Mouse (Mus musculus) urinary bladder, adult 18-20 months (tissue): ENCODE measurements around the gene Epb41l4b.

ENCODE experiments used
- DNase-seq, 2 experiments: peaks; one replicate each; pipeline ENCODE4 v3.0.0; 2022; ENCODE audit warnings: low spot score in 2 of 2, mixed read lengths in 2 of 2

The Epb41l4b gene

DNA sequence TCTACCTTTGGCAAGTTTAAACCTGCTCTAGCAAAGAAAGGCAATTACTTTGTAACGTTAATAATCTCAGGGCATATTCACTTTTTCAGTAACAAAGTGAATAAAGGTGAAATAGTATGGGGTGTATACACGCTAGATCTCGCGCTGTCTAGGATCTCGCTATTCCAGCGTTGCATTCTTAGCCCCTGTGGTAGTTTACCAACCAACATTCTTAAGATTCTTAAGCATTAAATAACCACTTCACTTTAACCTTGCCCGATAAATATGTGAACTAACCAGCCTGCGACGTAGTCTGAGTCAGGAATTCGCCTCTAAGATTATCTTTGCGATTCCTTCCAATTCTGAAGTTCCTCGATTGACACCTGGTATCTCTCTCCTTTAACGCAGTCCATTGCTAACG is 197.1 kb downstream of the Epb41l4b start:
- no peak for DNase-seq

DNA sequence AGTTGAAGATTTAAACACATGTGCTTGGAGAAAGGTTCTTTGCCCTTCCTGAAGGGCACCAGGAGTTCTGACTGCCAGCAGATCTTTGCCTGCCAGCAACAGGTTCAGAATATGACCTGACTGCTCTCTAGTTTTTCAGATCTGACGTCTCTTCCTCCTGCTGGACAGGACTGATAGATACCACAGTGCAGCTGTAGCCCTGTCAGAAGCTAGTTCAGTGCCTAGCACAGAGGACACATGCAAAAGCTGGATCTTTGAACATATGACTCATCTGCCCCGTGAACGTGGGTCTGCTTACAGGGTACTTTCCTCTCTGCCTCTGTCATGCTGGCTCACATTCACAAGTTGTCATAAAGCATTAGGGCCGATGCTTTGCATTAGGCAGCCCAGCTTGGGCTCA is 199.0 kb downstream of the Epb41l4b start:
- DNase-seq, result peak in 1 of 2 experiments; percentile 8

GRCm38 (mm10) chr4:56943258-56943657 is 200.0 kb downstream of the Epb41l4b start:
- no peak for DNase-seq

- DNase-seq, result no peak
Observed at GRCm38 (mm10) chr4:56942567-56942966, 200.7 kb downstream of the Epb41l4b start.
